Mouse (Mus musculus) gastrocnemius, adult 18-20 months (tissue): Measurements from ENCODE around the gene Chd4. TPM values are rescaled to one million over a fixed set of nuclear protein-coding genes. Genes with fewer than 3 reads are reported as not detected.

Experiments used
- DNase-seq: peaks from one replicate; pipeline ENCODE4 v3.0.0; 2021; ENCODE audit warnings: low spot score
- total RNA-seq, 2 experiments: library from RNA; stranded (reverse); gene quantifications; 2 replicates each; pipeline ENCODE4 v1.2.3; 2021

Gene Chd4
- total RNA-seq, 2 experiments from 2014 or later: 64.1 to 70.6 TPM

DNA sequence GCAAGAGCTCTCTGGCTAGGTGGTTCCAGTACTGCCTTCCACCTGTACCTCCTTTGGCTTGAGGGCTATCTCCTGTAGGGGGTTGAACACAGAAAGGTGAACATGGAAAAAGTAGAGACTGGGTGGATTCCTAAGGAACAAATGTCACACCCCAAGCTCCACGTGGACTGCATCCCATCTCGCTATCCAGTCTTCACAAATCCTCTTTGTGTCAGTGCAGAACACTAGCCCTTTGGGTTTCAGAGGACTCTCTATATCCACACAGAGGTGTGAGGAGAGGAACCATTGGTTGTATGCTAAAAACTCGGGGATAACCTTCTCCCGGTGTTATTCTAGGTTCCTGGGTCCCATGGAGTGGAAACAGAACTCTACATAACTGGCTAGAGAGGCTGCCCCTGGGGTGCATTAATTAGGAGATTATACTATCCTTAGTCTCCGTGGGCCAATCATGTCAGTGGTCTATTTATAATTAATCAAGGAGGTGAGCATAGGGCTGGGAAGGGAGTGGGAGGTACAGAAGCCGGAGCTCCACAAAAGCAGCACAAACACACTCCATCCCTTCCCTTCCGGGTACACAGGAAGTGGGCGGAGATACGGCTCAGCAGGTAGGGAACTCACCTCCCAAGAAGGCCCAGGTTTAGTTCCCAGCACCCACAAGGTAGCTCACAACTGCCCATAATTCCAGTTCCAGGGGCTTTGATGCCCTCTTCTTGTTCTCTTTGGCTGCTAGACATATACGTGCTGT lies 5.3 kb upstream of the Chd4 start:
- no peak for DNase-seq

DNA sequence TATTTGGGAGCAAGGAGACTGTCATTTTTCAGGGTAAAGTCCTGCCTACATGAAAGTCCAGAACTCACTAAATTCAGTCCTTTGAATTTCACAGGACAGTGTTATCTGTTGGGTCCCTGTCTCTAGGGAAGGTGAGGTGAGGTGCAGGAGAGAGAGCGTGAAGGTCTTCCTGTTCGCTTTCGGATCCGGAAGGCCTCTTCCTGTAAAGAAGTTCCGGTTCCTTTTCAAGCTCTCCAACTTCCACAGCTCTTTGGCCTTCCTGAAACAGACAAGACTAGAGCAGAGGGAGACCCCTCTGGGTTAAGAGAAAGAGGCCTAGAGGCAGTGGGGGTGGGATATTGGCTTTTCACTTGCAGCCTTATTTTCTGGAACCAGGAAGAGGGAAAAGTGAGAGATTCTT lies 3.4 kb upstream of the Chd4 start:
- no peak for DNase-seq

DNA sequence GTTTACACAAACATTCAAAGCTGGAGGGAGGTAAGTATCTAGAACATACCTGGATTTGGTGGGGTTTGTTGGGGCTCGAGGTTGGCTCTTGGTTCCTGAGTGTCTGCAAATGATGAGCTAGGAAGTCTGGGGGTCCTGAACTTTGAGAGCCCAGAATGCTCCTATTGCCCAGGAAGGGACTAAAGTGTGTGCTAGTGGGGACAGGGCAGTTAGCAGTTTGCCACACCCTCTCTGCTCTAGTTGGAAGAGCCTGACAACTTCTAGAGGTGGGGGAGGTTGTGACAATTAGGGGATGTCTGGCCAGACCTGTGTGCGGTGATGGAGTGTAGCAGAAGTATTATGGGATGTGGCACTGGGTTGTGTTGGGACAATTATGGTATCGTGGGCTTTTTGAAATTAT lies 938 bp upstream of the Chd4 start:
- no peak for DNase-seq

DNA sequence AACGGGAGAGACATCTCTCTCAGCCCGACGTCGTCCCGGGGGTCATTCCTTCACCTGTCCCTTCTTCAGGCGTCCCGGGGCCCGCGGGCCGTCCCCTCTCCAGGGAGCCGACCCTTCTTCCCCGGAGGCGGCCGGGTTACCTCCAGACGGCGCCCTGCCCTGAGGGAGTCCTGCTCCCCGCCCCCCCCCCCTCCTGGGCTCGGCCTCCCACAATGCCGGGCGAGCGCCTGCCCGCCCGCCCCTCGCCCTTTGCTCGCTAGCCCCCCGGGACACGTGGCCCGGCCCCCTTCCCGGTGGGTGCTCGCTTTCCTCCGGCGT lies 457 bp downstream of the Chd4 start:
- no peak for DNase-seq

DNA sequence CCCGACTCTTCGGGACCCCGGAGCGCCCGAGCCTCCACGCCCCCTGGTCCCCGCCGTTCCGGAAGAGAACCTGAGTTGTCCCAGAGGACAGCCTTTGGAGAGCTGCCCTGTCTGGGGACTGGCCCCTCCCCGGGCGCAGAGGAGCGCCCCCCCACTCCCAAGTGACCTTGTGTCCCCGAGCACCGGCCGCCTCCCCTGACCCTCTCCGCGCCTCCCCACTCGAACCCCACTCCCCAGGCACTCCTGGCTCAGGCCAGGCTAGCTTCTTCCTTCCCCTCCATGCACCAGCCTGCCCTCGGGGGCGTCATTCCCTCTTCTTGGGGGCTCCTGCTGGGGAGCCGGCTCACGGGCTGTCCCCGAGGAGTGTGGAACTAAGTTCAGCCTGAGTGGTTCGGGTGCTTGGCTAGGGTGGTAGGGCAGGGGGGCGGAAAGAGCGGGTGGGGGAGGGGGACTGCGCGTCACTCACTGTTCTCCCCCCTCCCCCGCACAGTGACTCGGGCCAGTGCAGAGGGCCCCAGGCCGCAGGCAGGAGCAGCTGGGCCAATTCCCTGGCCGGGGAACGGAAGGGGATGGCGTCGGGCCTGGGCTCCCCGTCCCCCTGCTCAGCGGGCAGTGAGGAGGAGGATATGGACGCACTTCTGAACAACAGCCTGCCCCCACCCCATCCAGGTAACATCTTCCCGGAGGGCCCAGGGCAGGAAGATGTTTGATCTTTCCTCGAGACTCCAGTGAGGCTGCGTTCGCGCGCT lies 990 bp downstream of the Chd4 start:
- DNase-seq: peak; percentile 64

DNA sequence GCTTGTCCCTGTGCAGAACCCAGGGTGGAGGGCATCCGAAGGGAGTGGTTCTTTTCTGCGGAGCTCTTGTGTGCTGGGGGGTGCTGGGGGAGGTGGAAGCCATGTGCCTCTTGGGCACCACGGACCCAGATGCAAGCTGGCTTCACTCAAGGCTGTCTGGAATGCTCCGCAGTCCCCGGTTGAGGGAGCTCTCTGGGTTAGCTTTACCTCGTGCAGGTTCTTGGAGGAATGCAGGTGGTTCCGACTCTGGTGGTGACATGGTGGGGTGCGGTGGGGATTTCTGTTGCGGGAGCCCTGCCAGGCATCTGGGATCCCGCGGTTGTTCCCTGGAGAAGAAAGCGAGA lies 1.5 kb downstream of the Chd4 start:
- no peak for DNase-seq

DNA sequence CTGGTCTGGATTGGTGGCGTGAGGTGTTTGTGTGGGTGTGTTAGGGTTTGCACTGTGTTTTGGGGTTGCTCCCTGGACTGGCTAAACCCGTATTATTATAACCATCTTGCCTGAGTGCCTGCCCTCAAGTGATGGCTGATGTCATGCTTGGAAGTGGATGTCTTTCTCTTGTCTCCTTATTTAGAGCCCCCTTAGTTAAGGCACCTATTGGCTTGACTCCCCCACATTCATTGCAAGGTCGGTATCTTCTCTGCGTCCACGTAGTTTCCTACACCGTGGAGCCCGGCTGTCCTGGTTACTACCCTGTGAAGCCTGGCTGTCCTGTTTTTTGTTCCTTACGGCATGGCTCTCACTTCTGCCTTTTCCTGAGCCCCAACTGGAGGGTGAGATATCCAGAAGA lies 2.2 kb downstream of the Chd4 start:
- no peak for DNase-seq

DNA sequence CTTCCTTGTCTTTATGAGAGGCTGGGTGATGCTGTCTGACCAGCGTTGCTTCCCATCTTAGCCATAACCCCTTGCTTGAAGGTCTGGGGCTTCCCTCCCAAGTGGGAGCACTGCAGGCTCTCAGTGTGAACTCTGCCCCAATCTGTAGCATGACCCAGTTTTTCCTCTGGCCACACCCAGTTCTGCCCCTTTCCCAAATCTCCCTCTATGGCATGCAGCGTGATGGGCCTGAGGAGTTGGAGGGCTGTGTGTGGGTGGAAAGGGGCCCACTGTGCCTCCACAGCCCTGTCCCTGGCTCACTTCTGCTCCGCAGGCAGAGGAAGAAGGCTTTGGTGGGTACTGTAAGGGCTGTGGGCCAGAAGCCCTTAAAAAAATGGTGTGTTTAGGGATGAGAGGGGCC lies 2.7 kb downstream of the Chd4 start:
- DNase-seq: no peak

DNA sequence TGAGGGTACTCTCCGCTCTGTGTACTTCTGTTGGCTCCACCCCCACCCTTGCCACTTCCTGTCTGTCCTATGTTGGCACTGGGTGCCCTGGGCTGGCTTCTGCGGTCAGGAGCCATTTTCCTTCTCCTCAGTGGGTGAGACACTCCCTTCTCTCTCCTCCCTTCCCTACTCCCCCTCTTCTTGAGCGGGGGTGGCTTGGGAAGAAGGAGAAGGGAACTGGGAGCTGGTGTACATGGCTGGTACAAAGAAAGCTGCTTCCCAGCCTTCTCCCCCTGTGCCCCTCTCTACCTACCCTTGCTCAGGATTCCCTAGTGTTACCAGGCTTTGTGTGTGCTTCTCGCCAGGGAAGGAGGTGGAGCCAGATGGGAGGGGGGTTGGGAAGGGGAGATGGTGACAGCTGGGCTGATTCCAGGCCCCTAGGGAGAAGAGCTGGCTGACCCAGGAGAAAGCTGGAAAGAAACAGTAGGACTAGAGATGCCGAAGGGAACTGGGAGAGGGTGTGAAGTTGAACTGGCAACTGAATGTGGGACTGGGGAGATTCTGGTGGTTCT lies 3.7 kb downstream of the Chd4 start:
- peak; percentile 37 for DNase-seq

DNA sequence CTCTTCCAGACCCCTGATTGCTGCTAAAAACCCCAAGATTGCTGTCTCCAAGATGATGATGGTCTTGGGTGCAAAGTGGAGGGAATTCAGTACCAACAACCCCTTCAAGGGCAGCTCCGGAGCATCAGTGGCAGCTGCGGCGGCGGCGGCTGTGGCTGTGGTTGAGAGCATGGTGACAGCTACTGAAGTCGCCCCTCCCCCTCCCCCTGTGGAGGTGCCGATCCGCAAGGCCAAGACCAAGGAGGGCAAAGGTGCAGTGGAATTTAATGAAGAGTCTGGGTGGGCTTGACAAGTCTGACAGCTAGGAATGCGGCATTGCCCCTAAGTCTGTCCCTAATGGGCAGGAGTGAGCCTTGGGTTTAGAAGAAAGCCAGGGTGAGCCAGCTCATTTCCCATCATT lies 5.7 kb downstream of the Chd4 start:
- no peak for DNase-seq

DNA sequence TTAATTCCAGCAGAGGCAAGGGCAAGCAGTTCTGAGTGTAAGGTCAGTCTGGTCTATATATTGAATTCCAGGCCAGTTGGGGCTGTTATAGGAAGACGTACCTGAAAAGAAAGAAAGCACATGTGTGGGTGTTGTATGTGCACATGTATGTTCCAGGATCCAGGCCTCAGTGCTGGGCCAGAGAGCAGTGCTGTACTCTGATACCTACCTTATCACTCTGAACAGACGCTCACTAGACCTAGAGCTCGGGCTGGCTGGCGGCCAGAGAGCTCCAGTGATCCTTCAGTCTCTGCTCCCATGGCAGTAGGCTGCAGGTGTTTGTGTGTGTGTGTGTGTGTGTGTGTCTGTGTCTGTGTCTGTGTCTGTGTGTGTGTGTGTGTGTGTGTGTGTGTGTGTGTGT lies 8.4 kb downstream of the Chd4 start:
- no peak for DNase-seq

DNA sequence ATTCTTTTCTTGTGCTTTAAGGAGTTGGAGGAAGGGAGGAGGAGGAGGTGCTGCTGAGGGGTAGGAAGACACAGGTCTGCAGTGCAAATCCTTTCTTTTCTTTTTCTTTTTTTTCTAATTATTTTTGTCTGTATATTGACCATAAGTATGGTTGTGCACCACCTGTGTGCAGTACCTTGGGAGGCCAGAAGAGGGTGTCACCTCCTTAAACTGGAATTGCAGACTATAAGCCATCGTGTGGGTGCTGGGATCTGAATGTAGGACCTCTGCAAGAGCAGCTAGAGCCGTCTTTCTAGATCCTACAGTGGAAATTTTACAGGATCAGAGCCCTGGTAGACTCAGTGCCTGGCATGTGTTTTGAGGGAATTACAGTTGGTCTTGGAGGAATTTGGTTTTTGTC lies 11.9 kb downstream of the Chd4 start:
- DNase-seq: no peak

DNA sequence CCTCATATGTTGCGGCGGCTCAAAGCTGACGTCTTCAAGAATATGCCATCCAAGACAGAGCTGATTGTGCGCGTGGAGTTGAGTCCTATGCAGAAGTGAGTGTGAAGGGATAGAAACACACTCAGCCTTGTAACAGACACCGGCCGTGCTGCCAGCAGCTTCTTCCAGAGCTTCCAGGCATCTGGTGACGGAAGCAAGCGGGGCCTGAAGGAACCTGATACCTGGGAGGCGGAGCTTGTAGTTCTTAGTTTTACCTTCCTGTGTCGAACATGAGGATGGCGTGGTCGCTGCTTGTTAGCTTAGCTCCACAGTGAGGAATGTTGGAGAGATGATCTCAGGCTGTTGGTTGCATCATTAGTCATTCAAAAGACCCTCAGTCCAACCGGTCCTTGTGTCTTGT lies 13.6 kb downstream of the Chd4 start:
- no peak for DNase-seq

DNA sequence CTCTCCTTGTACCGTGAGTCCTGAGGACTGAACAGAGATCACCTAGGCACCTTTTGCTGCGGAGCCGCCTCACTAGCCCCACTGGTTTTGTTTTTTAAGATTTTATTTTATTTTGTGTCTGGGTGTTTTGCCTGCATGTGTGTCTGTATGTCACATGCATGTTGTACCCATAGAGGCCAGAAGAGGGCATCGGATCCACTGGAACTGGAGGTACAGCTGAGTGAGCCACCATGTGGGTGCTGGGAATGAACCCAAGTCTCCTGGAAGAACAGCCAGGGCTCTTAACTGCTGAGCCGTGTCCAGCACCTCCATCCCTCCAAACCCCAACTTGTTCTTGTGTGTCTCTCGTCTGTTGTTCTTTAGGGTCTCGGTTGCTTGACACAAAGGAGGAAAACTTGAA lies 15.1 kb downstream of the Chd4 start:
- DNase-seq: no peak

DNA sequence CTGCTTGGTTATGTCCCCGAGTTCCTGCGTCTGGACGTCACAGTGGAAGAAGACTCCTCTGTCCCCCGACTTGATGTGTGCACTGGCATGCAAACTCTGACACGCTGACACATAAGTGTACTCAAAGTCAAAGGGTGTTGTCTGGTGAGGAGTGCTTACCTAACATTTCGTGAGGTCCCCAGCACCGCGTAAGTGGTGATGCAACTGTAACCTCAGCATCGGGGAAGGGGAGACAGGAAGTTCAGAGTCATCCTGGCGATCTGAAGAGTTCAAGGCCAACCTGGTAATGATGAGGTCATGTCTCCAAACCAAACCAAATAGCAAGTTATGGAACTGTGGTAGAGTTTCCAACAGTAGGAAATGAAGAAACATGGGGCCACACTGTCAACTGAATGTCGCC lies 16.8 kb downstream of the Chd4 start:
- DNase-seq: no peak

DNA sequence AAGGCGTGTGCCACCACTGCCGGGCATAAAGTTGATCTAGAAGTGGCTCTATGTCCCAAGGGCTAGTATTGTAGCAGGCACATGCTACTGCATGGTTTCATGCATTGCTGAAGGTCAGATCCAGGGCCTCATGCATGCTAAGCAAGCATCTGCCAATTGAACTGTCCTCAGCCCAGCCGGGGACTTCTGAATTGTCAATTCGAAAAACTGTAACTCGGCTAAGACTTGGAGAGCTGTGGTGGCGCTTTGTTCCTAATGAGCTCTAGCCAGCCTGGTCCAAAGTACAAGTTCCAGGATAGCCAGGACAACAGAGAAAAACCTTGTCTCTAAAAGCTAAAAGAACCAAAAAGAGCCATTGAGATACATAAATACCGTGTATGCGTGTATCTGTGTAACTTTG lies 23.6 kb downstream of the Chd4 start:
- no peak for DNase-seq

DNA sequence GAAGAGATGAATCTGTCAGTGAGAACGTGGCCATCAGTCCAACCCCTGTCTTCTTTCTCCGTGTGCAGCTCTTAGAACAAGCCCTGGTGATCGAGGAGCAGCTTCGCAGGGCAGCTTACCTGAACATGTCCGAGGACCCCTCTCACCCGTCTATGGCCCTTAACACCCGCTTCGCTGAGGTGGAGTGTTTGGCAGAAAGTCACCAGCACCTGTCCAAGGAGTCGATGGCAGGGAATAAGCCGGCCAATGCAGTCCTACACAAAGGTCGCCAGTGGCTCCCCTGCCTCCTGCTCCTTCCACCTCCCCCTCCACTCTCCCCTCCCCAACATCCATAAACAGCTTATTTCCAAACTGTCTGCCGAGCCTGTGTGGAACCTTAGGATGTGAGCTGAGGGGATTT lies 32.9 kb downstream of the Chd4 start:
- no peak for DNase-seq

DNA sequence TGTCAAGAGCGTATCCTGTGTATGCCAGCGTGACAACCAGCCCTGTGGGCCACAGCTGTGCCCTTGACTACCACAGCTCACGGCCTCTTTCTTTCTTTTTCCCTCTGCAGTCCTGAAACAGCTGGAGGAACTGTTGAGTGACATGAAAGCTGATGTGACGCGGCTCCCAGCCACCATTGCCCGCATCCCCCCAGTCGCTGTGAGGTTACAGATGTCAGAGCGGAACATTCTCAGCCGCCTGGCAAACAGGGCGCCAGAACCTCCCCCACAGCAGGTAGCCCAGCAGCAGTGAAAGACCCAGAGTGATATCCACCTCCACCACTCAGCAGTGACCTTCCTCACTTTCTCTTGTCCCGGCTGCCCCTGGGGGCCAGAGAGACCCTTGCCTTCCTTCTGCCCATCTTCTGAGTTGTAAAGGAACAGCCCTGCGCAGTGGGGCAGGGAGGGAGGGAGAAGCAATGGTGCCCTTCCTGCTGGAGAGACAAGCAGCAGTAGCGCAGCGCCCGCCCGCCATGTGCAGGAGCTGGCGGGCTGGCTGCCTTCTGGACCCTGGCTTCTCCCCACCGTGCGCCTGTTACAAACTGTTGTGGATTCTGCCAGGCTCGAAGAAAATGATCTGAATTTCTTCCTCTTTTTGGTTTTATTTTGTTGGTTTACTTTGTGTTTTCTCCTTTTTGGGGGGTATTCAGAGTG lies 34.1 kb downstream of the Chd4 start:
- DNase-seq: no peak

DNA sequence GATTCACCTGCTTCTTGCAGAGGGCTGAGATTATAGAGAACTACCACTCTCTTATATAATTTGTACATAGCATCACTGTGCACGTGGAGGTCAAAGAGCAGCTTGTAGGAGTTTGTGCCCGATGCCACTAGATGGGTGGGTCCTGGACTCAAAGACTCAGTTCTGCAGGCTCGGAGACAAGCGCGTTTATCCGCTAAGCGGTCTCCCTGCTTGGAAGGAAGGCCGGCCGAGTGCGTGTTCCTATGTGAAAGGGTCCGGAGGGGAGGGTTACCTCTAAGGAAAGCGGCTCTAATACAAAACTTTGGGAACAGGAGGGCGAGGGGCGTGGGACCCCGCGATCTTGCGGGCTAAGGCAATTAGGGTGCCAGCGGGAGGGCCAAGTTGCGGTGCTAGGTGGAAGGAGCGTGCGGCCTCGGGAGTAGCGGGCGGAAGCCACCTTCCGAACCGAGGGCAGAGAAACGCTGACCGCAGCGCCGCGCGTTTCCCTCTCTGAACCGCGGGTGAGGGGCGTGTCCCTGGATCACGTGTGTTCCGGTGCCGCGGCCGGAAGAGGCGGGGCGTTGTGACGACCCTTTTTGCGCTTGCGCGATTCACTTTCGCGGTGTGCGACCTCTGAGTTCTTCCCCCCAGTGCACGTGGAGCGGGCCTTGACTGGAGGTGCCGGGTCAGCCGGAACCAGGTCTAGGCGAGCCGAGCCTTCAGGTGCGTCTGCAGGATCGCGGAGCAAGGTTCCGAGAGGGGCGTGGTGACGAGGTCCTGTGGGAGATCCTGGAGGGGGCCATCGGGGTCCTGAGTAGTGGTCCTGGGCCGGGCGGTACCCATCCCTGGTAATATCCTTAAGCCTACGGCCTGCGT lies 35.7 kb downstream of the Chd4 start, which contains the start of gene Nop2:
Gene Nop2, plus strand, starts transcription at position 608 of the 855 bp plus-strand sequence.
- DNase-seq: peak; percentile 84

DNA sequence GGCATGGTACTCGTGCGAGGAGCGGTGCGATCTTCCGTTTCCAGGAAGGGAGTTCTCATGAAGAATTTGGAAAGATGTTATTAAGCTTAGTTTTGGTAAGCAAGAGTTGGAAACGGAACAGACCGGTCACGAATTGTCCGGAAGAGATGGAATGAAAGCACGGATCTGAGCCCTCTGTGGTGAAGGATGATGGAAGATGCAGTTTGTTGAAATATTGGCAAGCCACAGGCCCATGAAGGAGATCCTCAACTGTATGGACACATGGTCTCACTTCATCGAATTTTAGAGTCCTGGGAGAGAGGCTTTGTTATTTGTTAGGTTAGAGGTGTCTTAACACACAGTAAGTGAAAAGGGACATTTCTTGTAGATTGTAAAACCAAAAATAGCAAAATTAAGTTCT lies 36.7 kb downstream of the Chd4 start:
- no peak for DNase-seq

DNA sequence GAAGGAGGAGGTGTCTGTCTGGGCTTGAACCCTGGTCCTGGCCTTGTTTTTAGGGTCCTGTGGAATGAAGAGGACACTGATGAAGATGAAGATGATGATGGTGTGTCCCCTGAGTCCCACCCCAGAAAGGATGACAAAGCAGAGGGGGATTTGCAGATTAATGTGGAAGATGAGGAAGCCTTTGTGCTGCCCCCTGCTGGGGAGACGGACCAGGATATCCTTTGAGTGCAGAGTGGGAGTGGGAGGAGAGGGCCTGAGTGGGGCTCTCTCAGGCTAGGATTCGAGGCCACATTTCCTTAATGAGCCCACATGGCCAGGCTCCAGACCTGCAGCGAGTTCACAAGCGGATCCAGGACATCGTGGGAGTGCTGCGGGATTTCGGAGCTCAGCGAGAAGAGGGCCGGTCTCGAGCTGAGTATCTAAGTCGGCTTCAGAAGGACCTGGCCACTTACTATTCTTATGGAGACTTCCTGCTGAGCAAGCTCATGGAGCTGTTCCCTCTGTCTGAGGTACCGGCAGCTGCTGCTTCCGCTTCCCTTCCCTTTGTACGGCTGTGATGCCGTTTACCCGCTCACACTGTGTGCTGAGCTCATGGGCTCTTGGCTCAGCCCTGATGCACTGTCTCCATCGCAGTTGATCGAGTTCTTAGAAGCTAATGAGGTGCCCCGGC lies 41.4 kb downstream of the Chd4 start:
- DNase-seq: no peak
